Mouse (Mus musculus) lung, embryonic 14.5 days (tissue): Measurements from ENCODE around the gene Vwa5b1. TPM values are rescaled to one million over a fixed set of nuclear protein-coding genes. Genes with fewer than 3 reads are reported as not detected.

Experiments used
- ATAC-seq: fragments of 200-750 bp; cut with Nextera tagmentation; 2 replicates; pipeline ENCODE4 v1.8.0; 2017; ENCODE audit warnings: mild to moderate bottlenecking, moderate TSS enrichment, moderate library complexity; ENCODE audit not compliant: insufficient read depth
- DNase-seq: peaks from one replicate; pipeline ENCODE4 v3.0.0-alpha.2; 2015
- H3K27ac ChIP-seq: fragments of 300-500 bp; sonication (generic); 2 replicates; pipeline ENCODE4 v1.5.1; 2014; ENCODE audit warnings: low read depth, mild to moderate bottlenecking, moderate library complexity
- H3K27me3 ChIP-seq: fragments of 300-500 bp; sonication (generic); 2 replicates; pipeline ENCODE4 v1.6.1; 2014; ENCODE audit warnings: low read length, control low read depth; ENCODE audit not compliant: insufficient read depth
- H3K36me3 ChIP-seq: fragments of 300-500 bp; sonication (generic); 2 replicates; pipeline ENCODE4 v1.6.1; 2014; ENCODE audit warnings: control low read depth; ENCODE audit not compliant: insufficient read depth
- H3K4me1 ChIP-seq: fragments of 300-500 bp; sonication (generic); 2 replicates; pipeline ENCODE4 v1.6.1; 2014; ENCODE audit warnings: antibody characterized with exemption, control low read depth; ENCODE audit not compliant: insufficient read depth
- H3K4me2 ChIP-seq: fragments of 300-500 bp; sonication (generic); 2 replicates; pipeline ENCODE4 v1.6.1; 2014; ENCODE audit warnings: mild to moderate bottlenecking
- H3K4me3 ChIP-seq: fragments of 300-500 bp; sonication (generic); 2 replicates; pipeline ENCODE4 v1.5.1; 2014; ENCODE audit warnings: low read depth, low read length
- H3K9ac ChIP-seq: fragments of 300-500 bp; sonication (generic); 2 replicates; pipeline ENCODE4 v1.6.1; 2014
- H3K9me3 ChIP-seq: fragments of 300-500 bp; sonication (generic); 2 replicates; pipeline ENCODE4 v1.6.1; 2016; ENCODE audit warnings: low read depth, low read length, control low read depth
- CTCF ChIP-seq: IDR thresholded peaks from 2 replicates; pipeline ENCODE4 v1.5.1; 2016; ENCODE audit warnings: antibody characterized with exemption, low read depth
- WGBS: fragments of 180-500 bp; shearing (Covaris S2); extraction: QIAGEN DNeasy Blood & Tissue Kit; methylation state at CpG from one replicate; pipeline ENCODE4 v1.1.7; 2014; 5-methylcytosine and 5-hydroxymethylcytosine counted together
- polyA plus RNA-seq: library from polyadenylated mRNA; unstranded; fragments of >200 nt; fragmentation: Nextera tagmentation; extraction: Ambion mirVana; gene quantifications from 2 replicates; pipeline ENCODE4 v1.2.1, GENCODE M21; 2014

Vwa5b1 gene
- polyA plus RNA-seq, 1 experiment from 2014 or later: 0.11 TPM

DNA sequence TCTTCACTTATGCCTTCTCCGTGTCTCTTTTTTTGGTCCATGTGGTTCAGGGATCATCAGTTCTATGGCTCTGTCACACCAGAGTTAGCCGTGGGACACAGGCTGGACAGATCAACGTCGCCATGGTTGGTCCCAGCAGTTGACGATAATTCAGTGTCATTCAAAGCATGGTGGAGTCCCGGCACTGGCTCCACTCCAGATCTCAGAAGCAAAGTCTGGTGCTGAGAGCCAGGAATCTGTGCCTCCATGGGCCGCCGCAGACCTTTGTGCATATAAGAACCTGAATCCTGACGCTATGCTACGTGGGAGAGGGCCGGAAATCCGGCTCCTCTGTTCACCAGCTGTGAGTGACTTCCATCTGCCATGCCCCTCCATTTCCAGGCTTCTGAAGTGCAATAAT lies 100.1 kb downstream of the Vwa5b1 start:
- ATAC-seq (no peak), DNase-seq (no peak)
- Histone ChIP-seq H3K27me3 (no peaks in the 10 kb centered on the region), H3K27ac (no peak overlapping the region), H3K4me3 (no peak overlapping the region), H3K4me1 (no peaks in the 10 kb centered on the region), H3K36me3 (no peaks in the 10 kb centered on the region), H3K9ac (no peak overlapping the region), H3K4me2 (no peak overlapping the region), H3K9me3 (no peaks in the 10 kb centered on the region)
- WGBS: 78% methylated on average over 12 of the region's 12 CpGs
- no peak for TF ChIP-seq CTCF

DNA sequence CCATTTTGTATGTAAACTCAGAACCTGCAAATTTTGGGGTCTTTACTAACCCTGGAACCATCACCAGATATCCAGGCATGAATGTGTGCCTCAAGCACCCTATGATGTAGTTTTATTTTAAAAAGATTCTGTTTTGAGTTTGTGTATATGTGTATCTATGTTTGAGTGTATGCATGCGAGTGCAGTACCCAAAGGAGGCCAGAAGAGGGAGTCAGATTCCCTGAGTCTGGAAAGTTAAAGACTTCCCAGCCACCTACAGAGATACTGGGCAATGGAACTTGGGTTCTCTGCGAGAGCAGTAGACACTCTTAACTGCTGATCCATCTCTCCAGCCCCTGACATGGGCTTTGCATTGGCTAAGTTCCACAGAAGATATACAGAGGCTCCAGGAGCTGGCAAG lies 101.8 kb downstream of the Vwa5b1 start:
- no peak overlapping the region for H3K4me3 ChIP-seq
- no peak for DNase-seq
- no peaks in the 10 kb centered on the region for H3K27me3 ChIP-seq
- WGBS: 88% methylated on average over 2 of the region's 2 CpGs
- H3K9ac ChIP-seq: no peak overlapping the region
- ATAC-seq: no peak
- no peak overlapping the region for H3K4me2 ChIP-seq
- no peaks in the 10 kb centered on the region for H3K4me1 ChIP-seq
- H3K36me3 ChIP-seq: no peaks in the 10 kb centered on the region
- 0 out of 2 replicates have a peak, but pooled peaks have one; percentile 9 for TF ChIP-seq CTCF
- H3K27ac ChIP-seq: no peak overlapping the region
- H3K9me3 ChIP-seq: no peaks in the 10 kb centered on the region

DNA sequence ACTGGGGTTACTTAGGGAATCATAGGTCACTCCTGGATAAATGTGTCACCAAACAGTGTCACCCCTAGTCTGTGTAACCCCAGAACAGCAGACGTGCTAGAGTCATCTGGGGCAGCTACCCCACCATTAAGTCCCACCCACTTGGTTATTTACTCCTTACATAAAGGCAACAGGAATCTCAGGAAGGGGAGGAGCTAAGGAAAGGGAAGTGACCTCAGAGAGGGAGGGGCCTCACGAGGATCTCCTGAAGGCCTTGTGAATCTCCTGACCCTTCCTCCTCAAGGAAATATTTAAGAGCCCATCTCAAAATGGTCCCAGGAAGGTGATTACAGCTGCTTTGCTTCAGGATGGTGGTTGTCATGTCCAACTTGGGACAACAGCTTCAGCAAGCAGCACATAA lies 103.9 kb downstream of the Vwa5b1 start:
- H3K4me2 ChIP-seq: no peak overlapping the region
- H3K9ac ChIP-seq: no peak overlapping the region
- H3K9me3 ChIP-seq: no peaks in the 10 kb centered on the region
- DNase-seq (no peak), ATAC-seq (no peak)
- no peak for TF ChIP-seq CTCF
- H3K27me3 ChIP-seq: no peaks in the 10 kb centered on the region
- H3K4me3 ChIP-seq: no peak overlapping the region
- WGBS: 79% methylated on average over 2 of the region's 2 CpGs
- no peaks in the 10 kb centered on the region for H3K36me3 ChIP-seq
- H3K27ac ChIP-seq: no peak overlapping the region
- H3K4me1 ChIP-seq: no peaks in the 10 kb centered on the region

DNA sequence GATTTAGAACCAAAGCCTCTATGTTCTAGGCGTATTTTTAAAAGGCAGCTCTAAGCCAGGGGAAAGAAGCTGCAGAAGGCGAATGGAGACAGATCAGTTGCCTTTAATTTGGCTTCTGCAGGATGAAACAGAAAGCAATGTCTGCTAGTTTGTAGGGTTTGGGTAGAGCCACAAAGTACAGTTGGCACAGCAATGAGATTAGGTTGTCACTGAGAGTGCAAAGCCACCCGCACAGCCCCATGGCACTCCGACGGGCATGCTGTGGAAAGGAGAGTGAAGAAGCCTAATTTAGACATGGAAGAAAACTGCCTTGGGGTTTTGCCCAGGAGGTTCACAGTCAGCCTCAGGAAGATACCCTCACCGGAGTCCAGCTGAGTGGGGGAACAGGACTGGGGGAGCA lies 105.7 kb downstream of the Vwa5b1 start:
- Histone ChIP-seq H3K4me3 (no peak overlapping the region), H3K36me3 (no peaks in the 10 kb centered on the region), H3K27me3 (no peaks in the 10 kb centered on the region), H3K9ac (no peak overlapping the region), H3K4me2 (no peak overlapping the region), H3K27ac (no peak overlapping the region), H3K4me1 (no peaks in the 10 kb centered on the region), H3K9me3 (no peaks in the 10 kb centered on the region)
- no peak for TF ChIP-seq CTCF
- WGBS: 86% methylated on average over 6 of the region's 6 CpGs
- ATAC-seq: no peak
- DNase-seq: no peak

DNA sequence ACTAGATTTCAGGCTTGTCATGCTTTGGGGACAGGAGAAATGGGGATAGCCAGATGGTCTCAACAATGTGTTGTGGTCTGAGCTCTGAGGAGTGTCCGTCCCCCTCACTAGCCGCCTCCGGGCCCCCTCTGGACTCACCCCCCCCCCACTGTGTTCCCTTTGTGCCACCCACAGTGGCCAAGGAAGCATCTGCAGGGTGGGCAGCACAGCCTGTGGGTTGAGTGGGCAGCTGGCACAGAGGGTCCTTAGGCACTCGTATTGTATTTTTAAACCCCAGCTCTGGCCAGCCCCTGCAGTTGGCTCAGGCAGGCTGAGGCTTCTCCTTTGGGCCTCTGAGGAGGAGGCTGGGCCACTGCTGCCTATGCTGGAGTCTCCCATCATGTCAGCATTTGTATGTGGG lies 110.0 kb downstream of the Vwa5b1 start:
- ATAC-seq (no peak), DNase-seq (no peak)
- H3K9me3 ChIP-seq: no peaks in the 10 kb centered on the region
- H3K4me1 ChIP-seq: no peaks in the 10 kb centered on the region
- H3K9ac ChIP-seq: no peak overlapping the region
- H3K4me2 ChIP-seq: no peak overlapping the region
- no peaks in the 10 kb centered on the region for H3K27me3 ChIP-seq
- no peaks in the 10 kb centered on the region for H3K36me3 ChIP-seq
- TF ChIP-seq CTCF: no peak
- no peak overlapping the region for H3K4me3 ChIP-seq
- 79% methylated on average over 4 of the region's 4 CpGs for WGBS
- H3K27ac ChIP-seq: no peak overlapping the region

DNA sequence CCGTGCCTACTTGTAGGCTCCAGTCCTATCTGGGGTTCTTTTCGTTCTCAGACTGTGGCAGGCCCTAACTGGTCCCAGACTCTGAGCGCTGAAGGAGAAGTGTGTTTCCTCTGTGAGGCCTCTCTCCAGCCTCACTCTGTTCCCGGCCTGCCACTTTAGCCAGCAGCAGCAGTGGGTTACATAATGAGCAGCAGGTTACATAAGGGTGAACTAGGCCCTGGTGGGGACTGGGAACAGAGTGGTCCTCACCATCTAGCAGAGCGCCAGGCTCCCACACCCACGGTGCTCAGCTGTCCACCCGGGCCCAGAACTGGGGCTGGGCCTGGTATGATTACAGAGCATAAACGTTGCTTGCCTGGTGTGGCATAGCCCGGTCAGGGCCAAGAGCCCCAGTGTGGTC lies 110.9 kb downstream of the Vwa5b1 start:
- no peak for TF ChIP-seq CTCF
- no peak for ATAC-seq
- WGBS: 75% methylated on average over 9 of the region's 9 CpGs

DNA sequence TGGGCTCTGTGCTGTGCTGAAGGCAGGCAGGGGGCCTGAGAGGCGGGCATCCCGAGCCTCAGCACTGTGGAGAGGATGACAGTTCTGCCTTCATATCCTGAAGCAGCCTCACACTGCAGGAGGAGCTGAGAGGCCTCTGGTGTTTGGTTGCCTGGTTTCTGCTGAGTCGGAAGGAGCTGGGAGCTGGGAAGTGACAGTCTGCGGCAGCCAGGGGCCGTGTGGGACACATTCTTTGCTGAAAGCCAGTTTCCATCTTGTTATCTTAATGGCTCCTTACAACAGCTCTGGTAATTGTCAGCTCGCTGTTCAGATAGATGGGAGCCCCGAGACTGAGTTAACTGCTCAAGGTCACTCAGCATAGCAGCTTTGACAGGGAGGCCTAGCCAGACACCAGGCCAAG lies 111.9 kb downstream of the Vwa5b1 start:
- Histone ChIP-seq H3K4me2 (no peak overlapping the region), H3K9ac (no peak overlapping the region)
- no peak for ATAC-seq

More for the DNA sequence above, 110.9 kb downstream of the Vwa5b1 start:
- Histone ChIP-seq H3K4me3 (no peak overlapping the region), H3K4me2 (no peak overlapping the region), H3K27ac (no peak overlapping the region), H3K4me1 (no peaks in the 10 kb centered on the region), H3K27me3 (no peaks in the 10 kb centered on the region), H3K9me3 (no peaks in the 10 kb centered on the region), H3K9ac (no peak overlapping the region), H3K36me3 (no peaks in the 10 kb centered on the region)
- DNase-seq: no peak

DNA sequence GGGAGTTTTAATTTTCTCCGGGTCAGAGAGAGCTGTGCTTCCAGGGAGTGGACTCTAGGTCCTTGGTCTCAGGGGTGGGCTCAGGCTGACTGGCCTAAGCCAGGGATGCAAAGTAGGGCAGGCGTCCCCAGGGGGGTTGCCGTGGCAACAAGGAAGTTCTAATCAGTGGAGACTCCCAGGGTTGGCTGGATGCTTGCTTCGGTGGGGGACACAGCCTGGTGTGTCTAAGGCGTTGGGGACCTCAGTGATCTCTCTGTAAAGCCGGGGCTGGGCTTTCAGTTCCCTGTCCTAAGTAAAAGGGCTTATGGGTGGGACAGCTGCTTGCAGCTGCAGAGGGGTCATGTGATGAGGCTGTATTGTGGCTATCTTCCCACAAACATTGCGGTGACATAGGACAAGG lies 113.4 kb downstream of the Vwa5b1 start:
- no peak for ATAC-seq
- Histone ChIP-seq H3K4me3 (no peak overlapping the region), H3K27me3 (no peaks in the 10 kb centered on the region), H3K27ac (no peak overlapping the region), H3K4me1 (no peaks in the 10 kb centered on the region), H3K4me2 (no peak overlapping the region), H3K36me3 (no peaks in the 10 kb centered on the region), H3K9ac (no peak overlapping the region), H3K9me3 (no peaks in the 10 kb centered on the region)
- DNase-seq: peak; percentile 25
- no peak for TF ChIP-seq CTCF
- 14% methylated on average over 7 of the region's 7 CpGs for WGBS

More for the DNA sequence above, 111.9 kb downstream of the Vwa5b1 start:
- peak; percentile 19 for DNase-seq
- no peak overlapping the region for H3K4me3 ChIP-seq
- 18% methylated on average over 7 of the region's 7 CpGs for WGBS
- no peaks in the 10 kb centered on the region for H3K9me3 ChIP-seq
- H3K27ac ChIP-seq: no peak overlapping the region
- H3K36me3 ChIP-seq: no peaks in the 10 kb centered on the region
- no peaks in the 10 kb centered on the region for H3K4me1 ChIP-seq
- no peaks in the 10 kb centered on the region for H3K27me3 ChIP-seq
- no peak for TF ChIP-seq CTCF
